Mouse (Mus musculus): ENCODE data around the gene Dcaf12l1.
"Not testable (repeated sequence)": the region's sequence is repeated elsewhere in the genome, so short reads cannot be mapped to it uniquely, and the experiment has no call there.

The Dcaf12l1 gene

GRCm38 (mm10) chrX:44789761-44790411, at the start of gene Dcaf12l1:
Gene Dcaf12l1 (minus strand): TSS chrX:44790197.
- DNase-seq: peak; percentile 66

DNA sequence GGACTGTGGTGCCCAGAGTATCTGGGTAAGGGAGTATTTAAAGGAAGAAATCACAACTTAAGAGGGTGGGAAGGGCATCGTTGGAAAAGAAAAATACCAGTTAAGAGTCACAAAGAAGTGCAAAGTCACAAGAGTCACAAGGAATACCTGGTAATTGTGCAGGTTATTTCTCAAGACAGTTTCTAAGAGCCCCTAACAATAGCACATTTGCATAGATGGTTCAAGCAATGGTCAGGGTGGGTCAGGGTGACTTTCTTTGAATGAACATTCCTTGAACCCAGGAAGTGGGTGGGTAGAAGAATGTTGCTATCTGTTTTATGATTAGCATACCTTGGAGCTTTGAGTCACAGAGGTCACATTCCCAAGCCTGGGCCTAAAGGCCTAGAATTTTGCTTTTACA, 19.4 kb upstream of the Dcaf12l1 start:
- not testable (repeated sequence) for DNase-seq

DNA sequence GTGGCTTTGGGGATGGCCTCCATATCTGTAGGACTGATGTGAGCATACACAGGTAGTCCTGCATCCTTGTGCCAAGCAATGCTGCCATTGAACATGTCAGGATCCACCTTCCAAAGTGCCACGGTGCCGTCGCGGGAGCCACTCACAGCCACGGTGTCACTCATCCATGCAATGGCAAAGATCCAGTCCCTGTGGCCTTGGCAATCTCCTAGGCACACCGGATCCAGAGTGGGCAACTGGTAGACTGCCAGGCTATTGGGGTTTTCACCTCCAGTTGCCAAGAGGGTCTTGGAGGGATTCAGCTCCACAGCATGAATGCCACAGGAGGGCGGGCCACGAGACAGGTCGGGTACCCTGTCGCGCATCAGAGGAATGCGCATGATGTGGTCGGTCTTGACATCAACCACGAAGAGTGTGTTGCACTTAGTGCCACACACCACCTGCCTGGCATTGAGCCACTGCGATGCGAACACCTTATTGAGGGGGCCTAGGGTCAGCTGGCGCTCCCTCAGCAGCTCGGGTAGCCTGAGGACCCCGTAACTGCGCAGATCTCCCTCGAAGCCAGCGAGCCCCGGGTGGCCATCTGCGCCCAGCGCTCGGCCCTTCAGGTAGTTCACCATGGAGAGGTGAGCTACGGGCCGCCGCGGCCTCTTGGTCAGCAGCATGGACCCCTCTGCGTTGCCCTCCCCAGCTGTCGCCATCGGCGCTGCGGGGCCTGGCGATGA, 799 bp downstream of the Dcaf12l1 start:
- no peak for DNase-seq

Measured in liver (tissue).